Mouse (Mus musculus) ovary, postnatal 10 days (tissue): ENCODE data around the gene Nhp2.
"Not testable (repeated sequence)": the region's sequence is repeated elsewhere in the genome, so short reads cannot be mapped to it uniquely, and the experiment has no call there.

Source experiments
- DNase-seq: peaks from one replicate; pipeline ENCODE4 v3.0.0; 2022; ENCODE audit warnings: low spot score

Nhp2 gene

DNA sequence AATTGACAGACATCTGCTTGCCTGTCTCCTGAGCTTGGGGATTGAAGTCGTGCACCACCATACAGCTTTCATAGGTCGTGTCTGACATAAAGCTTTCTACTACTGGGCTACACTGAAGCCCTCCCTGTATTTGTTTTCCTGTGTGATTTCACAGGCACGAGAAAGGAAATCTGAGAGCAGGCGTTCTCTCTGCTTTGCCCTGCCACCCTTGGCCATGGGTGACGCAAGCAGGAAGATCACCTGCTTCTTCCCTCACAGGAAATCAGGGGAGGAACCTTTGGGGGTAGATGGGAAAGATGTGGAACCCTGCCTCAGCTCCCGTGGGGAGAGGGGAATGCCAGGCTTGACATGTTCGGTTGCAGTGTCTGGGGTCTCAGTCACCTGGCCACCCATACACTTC lies 38.8 kb downstream of the Nhp2 start:
- DNase-seq, result no peak

DNA sequence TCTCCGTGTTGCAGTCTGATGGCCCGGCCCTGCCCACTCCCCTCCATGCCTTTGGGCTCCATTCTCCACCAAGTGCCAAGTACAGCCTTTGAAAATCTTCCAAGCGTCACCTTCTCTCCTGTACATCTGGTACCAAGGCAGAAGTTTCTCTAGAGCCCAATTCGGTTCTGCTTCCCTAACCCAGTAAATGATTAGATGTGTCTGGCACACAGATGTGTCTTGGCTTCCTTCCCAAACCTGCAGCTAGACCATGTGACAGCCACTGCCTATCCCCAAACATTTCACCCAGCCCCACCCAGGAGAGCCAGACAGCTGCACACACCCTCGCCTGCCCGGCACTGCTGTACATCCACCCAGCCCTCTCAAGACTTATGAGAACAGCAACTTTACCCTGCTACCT lies 39.2 kb downstream of the Nhp2 start:
- no peak for DNase-seq

DNA sequence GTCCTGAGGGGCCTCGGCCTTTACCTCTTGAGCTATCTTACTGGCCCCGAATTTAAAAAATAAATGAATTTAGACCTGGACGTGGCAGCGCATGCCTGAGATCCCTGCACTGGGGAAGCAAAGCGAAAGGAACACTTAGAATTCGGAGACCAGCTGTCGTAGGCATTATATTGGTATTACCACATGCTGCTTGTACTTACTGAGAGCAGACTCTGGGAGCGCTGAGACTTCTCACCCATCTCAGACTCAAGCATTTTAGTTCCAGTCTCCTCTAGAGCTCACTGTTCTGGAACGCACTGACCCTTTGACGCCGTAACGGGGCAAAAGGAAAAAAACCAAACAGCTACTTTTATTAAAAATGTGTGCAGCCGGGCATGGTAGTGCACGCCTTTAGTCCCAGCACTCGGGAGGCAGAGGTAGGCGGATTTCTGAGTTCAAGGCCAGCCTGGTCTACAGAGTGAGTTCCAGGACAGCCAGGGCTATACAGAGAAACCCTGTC lies 42.4 kb downstream of the Nhp2 start:
- no peak for DNase-seq

DNA sequence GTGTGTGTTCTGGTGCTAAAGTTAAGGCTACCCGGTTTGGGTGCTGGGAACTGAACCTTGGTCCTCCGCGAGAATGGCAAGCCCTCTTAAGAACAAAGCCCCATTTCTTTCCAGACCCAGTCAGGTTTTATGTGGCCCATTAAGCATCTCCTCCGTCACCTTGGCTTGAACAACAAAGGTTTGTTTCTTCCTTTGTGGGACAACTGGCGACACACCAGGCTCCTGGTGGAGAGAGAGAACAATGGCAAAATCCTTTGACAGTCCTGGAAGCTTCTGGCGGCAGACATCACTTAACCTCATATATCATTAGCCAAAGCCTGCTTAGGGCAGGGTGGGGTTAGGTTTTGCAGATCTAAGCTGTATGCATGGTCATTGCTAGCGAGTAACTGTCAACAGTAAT lies 43.1 kb downstream of the Nhp2 start:
- no peak for DNase-seq

DNA sequence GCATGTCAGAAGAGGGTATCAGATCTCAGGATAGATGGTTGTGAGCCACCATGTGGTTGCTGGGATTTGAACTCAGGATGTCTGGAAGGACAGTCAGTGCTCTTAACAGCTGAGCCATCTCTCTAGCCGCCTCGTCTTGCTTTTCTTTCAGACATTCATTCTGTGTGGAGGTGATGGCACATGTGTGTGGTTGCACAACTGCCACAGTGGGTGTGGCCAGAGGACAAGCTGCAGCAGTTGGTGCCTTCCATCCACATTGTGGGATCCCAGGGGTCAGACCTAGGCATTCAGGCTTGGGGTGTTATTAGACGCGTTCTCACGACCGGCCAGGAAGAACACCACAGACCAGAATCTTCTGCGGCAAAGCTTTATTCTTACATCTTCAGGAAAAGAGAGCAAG lies 45.2 kb downstream of the Nhp2 start:
- DNase-seq, result not testable (repeated sequence)

DNA sequence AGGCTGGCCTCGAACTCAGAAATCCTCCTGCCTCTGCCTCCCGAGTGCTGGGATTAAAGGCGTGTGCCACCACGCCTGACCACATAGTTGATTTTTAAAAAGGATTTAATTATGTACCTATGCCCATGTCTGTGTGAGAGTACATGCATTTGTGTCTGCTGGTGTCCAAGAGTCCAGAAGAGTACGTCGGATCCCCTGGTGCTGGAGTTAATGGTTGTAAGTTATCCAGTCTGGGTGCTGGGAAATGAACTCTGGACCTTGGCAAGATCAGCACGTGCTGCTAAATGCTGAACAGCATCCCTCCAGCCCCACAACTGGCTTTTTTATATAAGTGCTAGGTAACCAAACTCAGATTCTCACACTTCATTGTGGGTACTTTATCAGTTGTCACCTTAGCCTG lies 51.3 kb downstream of the Nhp2 start:
- no peak for DNase-seq

DNA sequence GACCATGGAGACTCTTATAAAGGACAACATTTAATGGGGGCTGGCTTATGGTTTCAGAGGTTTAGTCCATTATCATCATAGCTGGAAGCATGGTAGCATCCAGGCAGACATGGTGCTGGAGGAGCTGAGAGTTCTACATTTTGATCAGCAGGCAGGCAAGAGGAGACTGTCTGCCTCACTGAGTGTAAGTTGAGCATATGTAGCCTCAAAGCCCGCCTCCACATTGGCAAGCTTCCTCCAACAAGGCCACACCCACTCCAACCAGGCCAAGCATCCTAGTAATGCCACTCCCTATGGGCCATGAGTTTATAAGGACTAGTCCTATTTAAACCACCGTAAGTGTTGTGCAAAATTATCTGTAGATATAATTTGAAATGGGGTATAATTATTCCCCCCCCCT lies 51.8 kb downstream of the Nhp2 start:
- no peak for DNase-seq

DNA sequence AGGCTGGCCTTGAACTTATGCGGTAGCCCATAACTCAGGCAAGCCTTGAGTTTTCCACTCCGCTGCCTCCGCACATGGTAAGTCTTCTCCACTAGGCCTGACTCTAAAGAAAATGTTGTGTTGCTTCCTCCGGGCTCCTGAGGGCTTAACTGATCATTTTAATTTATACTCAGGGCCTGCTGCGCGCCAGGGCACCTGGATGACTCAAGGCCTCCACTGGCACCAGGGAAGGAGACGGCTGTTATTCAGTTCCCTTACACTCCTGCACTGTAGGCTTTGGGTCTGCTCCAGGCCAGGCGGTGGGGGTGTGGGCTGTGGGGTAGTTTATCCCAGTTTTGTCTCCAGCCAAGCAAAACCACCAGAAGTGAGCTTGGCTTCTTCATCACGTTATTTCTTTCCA lies 53.8 kb downstream of the Nhp2 start:
- no peak for DNase-seq
